Mouse (Mus musculus) midbrain, embryonic 13.5 days (tissue): ENCODE results near the gene Sptssb. TPM values are rescaled to one million over a fixed set of nuclear protein-coding genes. Genes with fewer than 3 reads are reported as not detected.

Experiments used
- ATAC-seq: fragments of 200-750 bp; cut with Nextera tagmentation; 2 replicates; pipeline ENCODE4 v1.8.0; 2017; ENCODE audit warnings: mild to moderate bottlenecking, moderate TSS enrichment, moderate library complexity
- H3K27ac ChIP-seq: fragments of 300-500 bp; sonication (generic); 2 replicates; pipeline ENCODE4 v1.5.1; 2015; ENCODE audit warnings: inconsistent platforms, mild to moderate bottlenecking, moderate library complexity
- H3K27me3 ChIP-seq: fragments of 300-500 bp; sonication (generic); 2 replicates; pipeline ENCODE4 v1.6.1; 2015; ENCODE audit warnings: mild to moderate bottlenecking, inconsistent platforms
- H3K36me3 ChIP-seq: fragments of 300-500 bp; sonication (generic); 2 replicates; pipeline ENCODE4 v1.6.1; 2015; ENCODE audit warnings: mild to moderate bottlenecking, inconsistent platforms
- H3K4me1 ChIP-seq: fragments of 300-500 bp; sonication (generic); replicated peaks from 2 replicates; pipeline ENCODE4 v1.6.1; 2015; ENCODE audit warnings: inconsistent platforms
- H3K4me2 ChIP-seq: fragments of 300-500 bp; sonication (generic); replicated peaks from 2 replicates; pipeline ENCODE4 v1.6.1; 2015; ENCODE audit warnings: moderate library complexity, mild to moderate bottlenecking, inconsistent platforms
- H3K4me3 ChIP-seq: fragments of 300-500 bp; sonication (generic); replicated peaks from 2 replicates; pipeline ENCODE4 v1.5.1; 2015; ENCODE audit warnings: mild to moderate bottlenecking, inconsistent platforms
- H3K9ac ChIP-seq: fragments of 300-500 bp; sonication (generic); replicated peaks from 2 replicates; pipeline ENCODE4 v1.6.1; 2015; ENCODE audit warnings: mild to moderate bottlenecking, inconsistent platforms
- H3K9me3 ChIP-seq: fragments of 300-500 bp; sonication (generic); 2 replicates; pipeline ENCODE4 v1.6.1; 2016; ENCODE audit warnings: mild to moderate bottlenecking, inconsistent platforms
- WGBS: fragments of 180-500 bp; shearing (Covaris S2); methylation state at CpG from one replicate; pipeline ENCODE4 v1.1.7; 2015; 5-methylcytosine and 5-hydroxymethylcytosine counted together
- polyA plus RNA-seq: library from polyadenylated mRNA; unstranded; fragments of >200 nt; fragmentation: Nextera tagmentation; extraction: Ambion mirVana; gene quantifications from 2 replicates; pipeline ENCODE4 v1.2.1, GENCODE M21; 2015

Gene Sptssb
- polyA plus RNA-seq, 1 experiment from 2014 or later = 0.19 TPM

DNA sequence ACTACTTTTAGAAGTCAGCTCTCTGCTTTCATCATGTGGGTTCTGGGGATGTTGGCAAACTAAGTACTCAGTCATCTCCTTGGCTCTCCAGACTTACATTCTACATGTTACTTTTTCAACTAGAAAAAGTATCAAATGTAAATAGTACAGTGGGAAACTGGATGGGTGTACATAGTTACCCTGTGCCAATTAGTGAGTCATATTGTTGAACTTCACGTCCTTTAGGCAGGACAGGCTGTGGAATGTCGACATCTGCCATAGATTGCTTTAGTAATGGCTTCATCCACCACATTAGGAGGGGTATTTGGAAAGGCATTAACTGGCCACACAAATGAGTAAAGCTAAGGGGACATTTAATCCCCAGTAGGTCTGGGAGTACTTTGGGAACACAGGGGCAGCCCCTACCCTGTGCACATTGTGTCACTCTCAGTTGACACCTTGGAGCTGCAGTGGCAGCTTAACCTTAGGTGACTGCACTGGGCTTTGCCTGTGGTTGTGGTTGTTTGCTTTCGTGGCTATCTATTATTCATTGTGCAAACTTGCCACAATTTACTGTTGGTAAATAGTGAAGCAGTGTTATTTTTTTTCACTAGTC is 66.8 kb downstream of the Sptssb start:
- Histone ChIP-seq H3K4me1 (no peaks in the 10 kb centered on the region), H3K36me3 (no peaks in the 10 kb centered on the region), H3K4me2 (no peak overlapping the region), H3K27ac (no peak overlapping the region), H3K4me3 (no peak overlapping the region), H3K9me3 (no peaks in the 10 kb centered on the region), H3K27me3 (no peaks in the 10 kb centered on the region), H3K9ac (no peak overlapping the region)
- WGBS = 74% methylated on average over 3 of the region's 3 CpGs
- ATAC-seq = no peak

DNA sequence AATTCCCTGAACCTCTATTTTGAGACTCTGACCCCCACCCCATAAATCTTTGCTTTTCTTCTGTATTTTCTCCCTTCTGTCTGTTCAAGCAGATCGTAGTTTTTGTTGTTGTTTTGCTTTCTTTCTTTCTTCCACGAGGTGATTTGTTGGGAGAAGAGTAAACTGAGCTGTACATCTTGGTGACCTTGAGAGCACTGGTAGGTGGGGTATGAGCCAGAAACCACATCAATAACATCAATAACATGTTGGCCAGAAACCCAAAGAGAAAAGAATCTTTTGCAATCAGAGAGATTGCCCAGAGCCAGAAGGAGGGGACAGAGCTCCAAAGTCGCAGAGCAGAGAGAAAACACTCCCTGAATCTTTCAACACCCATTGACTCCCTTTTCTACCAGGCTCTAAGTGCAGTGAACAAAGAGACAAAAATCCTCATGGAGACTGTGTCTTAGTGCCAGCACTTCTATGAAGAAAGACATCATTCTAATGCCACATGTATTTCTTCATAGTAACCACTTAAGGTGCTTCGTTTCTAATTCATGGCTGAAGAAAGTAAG is 80.4 kb downstream of the Sptssb start:
- Histone ChIP-seq H3K36me3 (no peaks in the 10 kb centered on the region), H3K4me1 (no peaks in the 10 kb centered on the region), H3K9ac (no peak overlapping the region), H3K9me3 (no peaks in the 10 kb centered on the region), H3K4me2 (no peak overlapping the region), H3K27ac (no peak overlapping the region), H3K27me3 (no peaks in the 10 kb centered on the region), H3K4me3 (no peak overlapping the region)
- WGBS = 86% methylated on average over 4 of the region's 4 CpGs
- ATAC-seq = no peak

DNA sequence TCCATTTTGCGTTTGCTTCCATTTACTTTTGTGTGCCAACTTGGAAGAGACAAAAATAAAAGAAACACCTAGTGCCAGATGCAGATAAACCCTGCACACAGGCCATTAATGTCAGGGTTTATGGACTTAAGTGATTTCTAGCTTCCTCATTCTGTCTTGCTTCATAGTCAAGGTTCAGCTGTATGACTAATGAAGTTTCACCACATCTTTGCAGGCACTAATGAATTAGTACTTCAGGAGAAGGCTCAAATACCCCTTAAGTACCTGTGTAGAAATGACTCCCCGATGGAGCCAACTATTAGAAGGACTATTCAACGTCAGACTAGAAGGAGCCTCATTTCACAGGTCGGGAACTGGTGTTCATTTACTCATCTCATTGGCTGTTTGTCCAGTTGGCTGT is 86.4 kb downstream of the Sptssb start:
- no peak for ATAC-seq
- WGBS = 86% methylated on average over 4 of the region's 4 CpGs

More for the DNA sequence above, 86.4 kb downstream of the Sptssb start:
- no peak overlapping the region for H3K4me3 ChIP-seq
- no peaks in the 10 kb centered on the region for H3K4me1 ChIP-seq
- H3K27ac ChIP-seq = no peak overlapping the region
- no peaks in the 10 kb centered on the region for H3K9me3 ChIP-seq
- no peaks in the 10 kb centered on the region for H3K36me3 ChIP-seq
- no peak overlapping the region for H3K9ac ChIP-seq
- H3K4me2 ChIP-seq = no peak overlapping the region
- no peaks in the 10 kb centered on the region for H3K27me3 ChIP-seq

Other genes with a start within 250 kb of the Sptssb start
- gene Nmd3, start 138.0 kb downstream of the Sptssb start, polyA plus RNA-seq = 103 and 116 TPM in 2 replicates
- gene Otol1, start 147.7 kb upstream of the Sptssb start, polyA plus RNA-seq = not detected in 2 replicates